Mouse (Mus musculus) lung, adult 2 months (tissue): ENCODE results near the gene Arhgef2.

ENCODE experiments used
- CTCF ChIP-seq: fragments of 200-500 bp; IDR thresholded peaks from 2 replicates; pipeline ENCODE4 v1.5.1; 2011; ENCODE audit warnings: mild to moderate bottlenecking, low read length, control low read depth; ENCODE audit not compliant: insufficient read depth
- POLR2A ChIP-seq: fragments of 200-500 bp; IDR thresholded peaks from 2 replicates; pipeline ENCODE4 v1.6.1; 2011; ENCODE audit warnings: low read depth, mild to moderate bottlenecking, control low read depth, low read length, borderline replicate concordance; ENCODE audit errors: extremely low read depth

DNA sequence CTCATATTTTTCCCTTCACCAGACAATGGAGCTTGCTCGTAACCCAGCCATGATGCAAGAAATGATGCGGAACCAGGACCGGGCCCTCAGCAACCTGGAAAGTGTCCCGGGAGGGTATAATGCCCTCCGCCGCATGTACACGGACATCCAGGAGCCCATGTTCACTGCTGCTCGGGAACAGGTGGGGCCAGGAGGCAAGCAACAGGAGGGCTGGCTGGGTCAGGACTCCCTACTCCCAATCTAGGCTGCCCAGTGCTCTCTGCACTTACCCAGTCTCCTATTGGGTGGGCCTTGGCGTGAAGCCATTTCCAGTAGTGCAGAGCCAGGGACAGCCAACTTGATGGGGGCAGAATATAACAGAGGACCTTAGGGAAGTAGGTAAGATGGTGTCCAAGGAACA is 46.2 kb upstream of the Arhgef2 start:
- TF ChIP-seq CTCF, result no peak
- TF ChIP-seq POLR2A, result no peak
